Mouse (Mus musculus): Measurements from ENCODE around the gene Prss21. TPM values are rescaled to one million over a fixed set of nuclear protein-coding genes. Genes with fewer than 3 reads are reported as not detected.
A peak's percentile ranks its signal among the peaks of the same experiment; 100 is the strongest.

The Prss21 gene
- polyA plus RNA-seq, 1 experiment from 2014 or later, result not detected

GRCm38 (mm10) chr17:23836006-23836575, 31.8 kb upstream of the Prss21 start, which contains the start of gene Prss33:
Gene Prss33, minus strand, starts transcription at chr17:23836056.
- WGBS, result 62% methylated on average over 8 of the region's 8 CpGs
- Histone ChIP-seq H3K9ac (no peak within 1 kb of the TSS; the same call in none of the 2 replicates), H3K4me1 (no peaks in the 10 kb centered on the region), H3K4me2 (no peak within 1 kb of the TSS), H3K27ac (no peak within 1 kb of the TSS), H3K4me3 (no peak within 1 kb of the TSS), H3K27me3 (peaks cover 36% of the 10 kb centered on the region), H3K9me3 (no peaks in the 10 kb centered on the region), H3K36me3 (no peaks in the 10 kb centered on the region)
- no peak for ATAC-seq (ENCODE audit: insufficient number of reproducible peaks, insufficient read depth, low FRiP score, low TSS enrichment, low read depth)

- 26% methylated on average over 4 of the region's 4 CpGs for WGBS
- peaks cover 4% of the 10 kb centered on the region for H3K27me3 ChIP-seq
These were observed 26.7 kb upstream of the Prss21 start for GRCm38 (mm10) chr17:23841145-23841544.

GRCm38 (mm10) chr17:23843141-23843811, 24.6 kb upstream of the Prss21 start:
- peak overlapping the region; percentile 50 for H3K4me2 ChIP-seq
- H3K4me1 ChIP-seq, result no peaks in the 10 kb centered on the region
- H3K4me3 ChIP-seq, result peak overlapping the region; percentile 26
- peak overlapping the region; percentile 1; the same call in 1 of the 2 replicates for H3K9ac ChIP-seq
- no peak overlapping the region for H3K27ac ChIP-seq
- H3K9me3 ChIP-seq, result no peaks in the 10 kb centered on the region; the same call in 1 of the 2 replicates
- H3K27me3 ChIP-seq, result no peaks in the 10 kb centered on the region; the same call in 1 of the 2 replicates
- WGBS, result 47% methylated on average over 23 of the region's 23 CpGs
- no peak for ATAC-seq (ENCODE audit: insufficient number of reproducible peaks, insufficient read depth, low FRiP score, low TSS enrichment, low read depth)
- no peaks in the 10 kb centered on the region for H3K36me3 ChIP-seq

More at GRCm38 (mm10) chr17:23841145-23841544, 26.7 kb upstream of the Prss21 start:
- H3K9ac ChIP-seq, result no peak overlapping the region
- H3K4me3 ChIP-seq, result no peak overlapping the region
- H3K4me2 ChIP-seq, result no peak overlapping the region
- H3K27ac ChIP-seq, result no peak overlapping the region
- H3K9me3 ChIP-seq, result no peaks in the 10 kb centered on the region
- H3K36me3 ChIP-seq, result no peaks in the 10 kb centered on the region
- no peak for ATAC-seq (ENCODE audit: insufficient number of reproducible peaks, insufficient read depth, low FRiP score, low TSS enrichment, low read depth)
- H3K4me1 ChIP-seq, result no peaks in the 10 kb centered on the region

- no peaks in the 10 kb centered on the region for H3K4me1 ChIP-seq
- H3K36me3 ChIP-seq, result no peaks in the 10 kb centered on the region
- 13% methylated on average over 19 of the region's 19 CpGs for WGBS
- H3K4me2 ChIP-seq, result peak within 1 kb of the TSS; percentile 50
- H3K27me3 ChIP-seq, result no peaks in the 10 kb centered on the region; the same call in 1 of the 2 replicates
- H3K9ac ChIP-seq, result peak within 1 kb of the TSS; percentile 1; the same call in 1 of the 2 replicates
- H3K4me3 ChIP-seq, result peak within 1 kb of the TSS; percentile 26
- no peaks in the 10 kb centered on the region; the same call in 1 of the 2 replicates for H3K9me3 ChIP-seq
- no peak within 1 kb of the TSS for H3K27ac ChIP-seq
- no peak for ATAC-seq (ENCODE audit: insufficient number of reproducible peaks, insufficient read depth, low FRiP score, low TSS enrichment, low read depth)
These were observed 24.0 kb upstream of the Prss21 start, which contains the start of the genes Prss32 and Prss41 for GRCm38 (mm10) chr17:23843812-23844273. Gene Prss32, plus strand, starts transcription at chr17:23843855. Gene Prss41, minus strand, starts transcription at chr17:23844172.

GRCm38 (mm10) chr17:23850028-23850427, 17.8 kb upstream of the Prss21 start:
- no peak for ATAC-seq (ENCODE audit: insufficient number of reproducible peaks, insufficient read depth, low FRiP score, low TSS enrichment, low read depth)
- Histone ChIP-seq H3K4me2 (no peak overlapping the region), H3K36me3 (no peaks in the 10 kb centered on the region), H3K4me3 (no peak overlapping the region), H3K4me1 (no peaks in the 10 kb centered on the region), H3K27me3 (no peaks in the 10 kb centered on the region), H3K9me3 (no peaks in the 10 kb centered on the region; the same call in 1 of the 2 replicates), H3K9ac (no peak overlapping the region), H3K27ac (no peak overlapping the region)
- WGBS, result 47% methylated on average over 2 of the region's 2 CpGs

- Histone ChIP-seq H3K9me3 (no peaks in the 10 kb centered on the region; the same call in 1 of the 2 replicates), H3K36me3 (no peaks in the 10 kb centered on the region), H3K27ac (no peak overlapping the region), H3K27me3 (no peaks in the 10 kb centered on the region), H3K4me3 (no peak overlapping the region), H3K4me2 (no peak overlapping the region), H3K4me1 (no peaks in the 10 kb centered on the region), H3K9ac (no peak overlapping the region)
- 60% methylated on average over 19 of the region's 19 CpGs for WGBS
- ATAC-seq (ENCODE audit: insufficient number of reproducible peaks, insufficient read depth, low FRiP score, low TSS enrichment, low read depth), result no peak
These were observed 16.8 kb upstream of the Prss21 start for GRCm38 (mm10) chr17:23850853-23851749.

GRCm38 (mm10) chr17:23853292-23853691, 14.6 kb upstream of the Prss21 start:
- H3K27me3 ChIP-seq, result no peaks in the 10 kb centered on the region
- no peak overlapping the region for H3K27ac ChIP-seq
- no peak overlapping the region for H3K4me3 ChIP-seq
- no peaks in the 10 kb centered on the region for H3K9me3 ChIP-seq
- H3K4me2 ChIP-seq, result no peak overlapping the region
- H3K4me1 ChIP-seq, result no peaks in the 10 kb centered on the region
- no peak for ATAC-seq (ENCODE audit: insufficient number of reproducible peaks, insufficient read depth, low FRiP score, low TSS enrichment, low read depth)
- H3K36me3 ChIP-seq, result no peaks in the 10 kb centered on the region
- 29% methylated on average over 5 of the region's 5 CpGs for WGBS
- H3K9ac ChIP-seq, result no peak overlapping the region

- H3K36me3 ChIP-seq, result no peaks in the 10 kb centered on the region
- no peaks in the 10 kb centered on the region; the same call in 1 of the 2 replicates for H3K27me3 ChIP-seq
- H3K4me2 ChIP-seq, result no peak overlapping the region
- H3K4me1 ChIP-seq, result no peaks in the 10 kb centered on the region
- ATAC-seq (ENCODE audit: insufficient number of reproducible peaks, insufficient read depth, low FRiP score, low TSS enrichment, low read depth), result no peak
- no peak overlapping the region for H3K4me3 ChIP-seq
- H3K9me3 ChIP-seq, result no peaks in the 10 kb centered on the region
- H3K9ac ChIP-seq, result no peak overlapping the region
- WGBS, result 84% methylated on average over 10 of the region's 10 CpGs
- H3K27ac ChIP-seq, result no peak overlapping the region
These were observed 13.6 kb upstream of the Prss21 start for GRCm38 (mm10) chr17:23854229-23854765.

GRCm38 (mm10) chr17:23857193-23857592, 10.7 kb upstream of the Prss21 start:
- Histone ChIP-seq H3K4me1 (no peaks in the 10 kb centered on the region), H3K9me3 (no peaks in the 10 kb centered on the region), H3K4me3 (no peak overlapping the region), H3K36me3 (no peaks in the 10 kb centered on the region), H3K9ac (no peak overlapping the region), H3K27me3 (peaks cover 9% of the 10 kb centered on the region; the same call in 1 of the 2 replicates), H3K27ac (no peak overlapping the region), H3K4me2 (no peak overlapping the region)
- ATAC-seq (ENCODE audit: insufficient number of reproducible peaks, insufficient read depth, low FRiP score, low TSS enrichment, low read depth), result no peak
- WGBS, result 80% methylated on average over 6 of the region's 6 CpGs

- 69% methylated on average over 2 of the region's 2 CpGs for WGBS
- H3K36me3 ChIP-seq, result no peaks in the 10 kb centered on the region
- H3K9me3 ChIP-seq, result no peaks in the 10 kb centered on the region
- H3K9ac ChIP-seq, result no peak overlapping the region
- no peaks in the 10 kb centered on the region for H3K4me1 ChIP-seq
- ATAC-seq (ENCODE audit: insufficient number of reproducible peaks, insufficient read depth, low FRiP score, low TSS enrichment, low read depth), result no peak
- H3K27me3 ChIP-seq, result peaks cover 9% of the 10 kb centered on the region; the same call in 1 of the 2 replicates
- H3K4me3 ChIP-seq, result no peak overlapping the region
- H3K4me2 ChIP-seq, result no peak overlapping the region
- no peak overlapping the region for H3K27ac ChIP-seq
These were observed 9.9 kb upstream of the Prss21 start for GRCm38 (mm10) chr17:23857913-23858312.

GRCm38 (mm10) chr17:23862926-23863325, 4.9 kb upstream of the Prss21 start:
- Histone ChIP-seq H3K4me1 (no peaks in the 10 kb centered on the region), H3K9me3 (0 out of 2 replicates have a peak, but pooled peaks cover 2% of the 10 kb centered on the region), H3K9ac (no peak overlapping the region), H3K4me3 (no peak overlapping the region), H3K4me2 (no peak overlapping the region), H3K27me3 (peaks cover 9% of the 10 kb centered on the region; the same call in 1 of the 2 replicates), H3K27ac (no peak overlapping the region), H3K36me3 (no peaks in the 10 kb centered on the region)
- WGBS, result 85% methylated on average over 4 of the region's 4 CpGs
- ATAC-seq (ENCODE audit: insufficient number of reproducible peaks, insufficient read depth, low FRiP score, low TSS enrichment, low read depth), result no peak

Measured in embryonic facial prominence, embryonic 13.5 days (tissue).